Mouse (Mus musculus) left cerebral cortex, postnatal 14 days (tissue): ENCODE measurements around the gene Pnkd. TPM values are rescaled to one million over a fixed set of nuclear protein-coding genes. Genes with fewer than 3 reads are reported as not detected.
"Not testable (repeated sequence)": the region's sequence is repeated elsewhere in the genome, so short reads cannot be mapped to it uniquely, and the experiment has no call there.

Experiments
- DNase-seq, 2 experiments: peaks; one replicate each; pipeline ENCODE4 v3.0.0; 2021 to 2022; ENCODE audit warnings: low spot score in 2 of 2, mixed read lengths in 1 of 2
- intact Hi-C: fragments of 180-260 bp; cut with DNase I; formaldehyde crosslinking; loops from one replicate; pipeline ENCODE4 v1.15.1; 2025
- total RNA-seq, 2 experiments: library from RNA; stranded (reverse); gene quantifications; 2 replicates each; pipeline ENCODE4 v1.2.3; 2021

Gene Pnkd
- total RNA-seq, 2 experiments from 2014 or later, result 118 to 134 TPM

GRCm38 (mm10) chr1:74339917-74340316, 55.2 kb downstream of the Pnkd start:
- intact Hi-C loops, result no loop called here
- no peak for DNase-seq

GRCm38 (mm10) chr1:74340361-74340764, 55.6 kb downstream of the Pnkd start:
- intact Hi-C loops, result no loop called here
- DNase-seq, result peak; percentile 48 to 66

GRCm38 (mm10) chr1:74340992-74341391, 56.3 kb downstream of the Pnkd start:
- DNase-seq, intact Hi-C loops: not testable (repeated sequence)

- DNase-seq, result no peak
- intact Hi-C loops, result no loop called here
Observed at GRCm38 (mm10) chr1:74341898-74342297, 57.2 kb downstream of the Pnkd start.

- DNase-seq, result no peak
Observed at GRCm38 (mm10) chr1:74342308-74342707, 57.6 kb downstream of the Pnkd start.

GRCm38 (mm10) chr1:74343161-74343560, 58.4 kb downstream of the Pnkd start:
- intact Hi-C loops, result no loop called here
- DNase-seq, result no peak

More at GRCm38 (mm10) chr1:74342308-74342707, 57.6 kb downstream of the Pnkd start:
- intact Hi-C loops, result no loop called here

GRCm38 (mm10) chr1:74344163-74344916, 59.6 kb downstream of the Pnkd start:
- no peak for DNase-seq
- intact Hi-C loops, result no loop called here

- no peak for DNase-seq
- intact Hi-C loops, result no loop called here
Observed at GRCm38 (mm10) chr1:74351185-74351769, 66.5 kb downstream of the Pnkd start.

GRCm38 (mm10) chr1:74352532-74353096, 67.9 kb downstream of the Pnkd start:
- DNase-seq, result no peak
- intact Hi-C loops, result no loop called here

GRCm38 (mm10) chr1:74353453-74354229, 68.9 kb downstream of the Pnkd start:
- DNase-seq, result no peak

GRCm38 (mm10) chr1:74357531-74357930, 72.8 kb downstream of the Pnkd start:
- intact Hi-C loops, result no loop called here
- no peak for DNase-seq

More at GRCm38 (mm10) chr1:74353453-74354229, 68.9 kb downstream of the Pnkd start:
- intact Hi-C loops, result no loop called here

- DNase-seq, result no peak
- intact Hi-C loops, result loop anchor here (2.0 to 10.0 kb wide), 2 partner anchors 47 to 155 kb away; no protein-coding TSS in a partner anchor
Observed at GRCm38 (mm10) chr1:74359952-74360517, 75.3 kb downstream of the Pnkd start.

- intact Hi-C loops, result loop anchor here (10.0 kb wide), 1 partner anchor 157 kb away; no protein-coding TSS in a partner anchor
- DNase-seq, result peak; percentile 85 to 93
Observed at GRCm38 (mm10) chr1:74361812-74362211, 77.1 kb downstream of the Pnkd start, which contains the start of gene Catip. Gene Catip (plus strand): TSS chr1:74362108.

GRCm38 (mm10) chr1:74362325-74363229, 77.8 kb downstream of the Pnkd start:
- DNase-seq, result peak in 1 of 2 experiments; percentile 33
- intact Hi-C loops, result loop anchor here (10.0 kb wide), 1 partner anchor 158 kb away; no protein-coding TSS in a partner anchor

- intact Hi-C loops, result loop anchor here (10.0 kb wide), 1 partner anchor 159 kb away; no protein-coding TSS in a partner anchor
Observed at GRCm38 (mm10) chr1:74363437-74363836, 78.7 kb downstream of the Pnkd start.

GRCm38 (mm10) chr1:74364270-74364669, 79.5 kb downstream of the Pnkd start:
- intact Hi-C loops, result loop anchor here (10.0 kb wide), 1 partner anchor 159 kb away; no protein-coding TSS in a partner anchor
- DNase-seq, result no peak

More at GRCm38 (mm10) chr1:74363437-74363836, 78.7 kb downstream of the Pnkd start:
- DNase-seq, result no peak

GRCm38 (mm10) chr1:74367886-74368645, 83.3 kb downstream of the Pnkd start:
- intact Hi-C loops, result loop anchor here (10.0 kb wide), 1 partner anchor 163 kb away; no protein-coding TSS in a partner anchor

More at GRCm38 (mm10) chr1:74367886-74368645, 83.3 kb downstream of the Pnkd start:
- DNase-seq, result no peak
